Mouse (Mus musculus) retina, adult 2 months (tissue): Measurements from ENCODE around the gene Kctd3.
"Not testable (repeated sequence)": the region's sequence is repeated elsewhere in the genome, so short reads cannot be mapped to it uniquely, and the experiment has no call there.

Experiments used
- DNase-seq: peaks from one replicate; pipeline ENCODE4 v3.0.0-alpha.2; 2012; ENCODE audit warnings: low read depth, low spot score

The Kctd3 gene

DNA sequence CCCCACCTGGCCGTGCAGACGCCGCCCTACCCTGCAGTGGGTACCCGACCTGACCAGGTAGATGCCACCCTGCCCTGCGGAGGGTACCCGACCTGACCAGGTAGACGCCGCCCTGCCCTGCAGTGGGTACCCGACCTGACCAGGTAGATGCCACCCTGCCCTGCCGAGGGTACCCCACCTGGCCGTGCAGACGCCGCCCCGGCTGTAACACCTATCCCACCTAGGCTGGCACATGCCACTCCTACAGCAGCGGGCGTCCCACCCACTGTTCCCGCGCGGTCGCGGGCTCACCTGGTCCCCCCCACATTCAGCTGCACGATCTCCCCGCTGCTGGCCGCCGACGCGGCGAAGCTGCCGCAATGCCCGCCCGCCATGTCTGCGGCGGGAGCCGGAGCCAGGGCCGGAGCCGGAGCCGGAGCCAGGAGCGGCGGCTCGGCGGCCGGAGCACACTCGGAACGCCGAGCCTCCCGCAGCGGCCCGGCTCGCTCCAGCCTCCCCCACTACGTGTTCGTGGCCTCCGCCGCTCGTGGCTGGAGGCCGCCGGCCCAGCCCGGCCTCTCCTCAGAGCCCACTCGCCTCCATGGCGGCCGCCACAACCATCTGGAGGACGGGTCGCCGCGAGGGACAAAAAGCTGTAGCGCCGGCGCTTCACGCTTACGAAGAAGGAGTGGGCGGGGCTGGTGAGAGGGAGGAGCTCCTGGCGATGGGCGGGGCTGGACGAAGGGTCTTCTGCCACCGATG lies at the start of gene Kctd3:
Gene Kctd3, minus strand, starts transcription at position 603 of the 741 bp plus-strand sequence.
- DNase-seq: peak; percentile 88

DNA sequence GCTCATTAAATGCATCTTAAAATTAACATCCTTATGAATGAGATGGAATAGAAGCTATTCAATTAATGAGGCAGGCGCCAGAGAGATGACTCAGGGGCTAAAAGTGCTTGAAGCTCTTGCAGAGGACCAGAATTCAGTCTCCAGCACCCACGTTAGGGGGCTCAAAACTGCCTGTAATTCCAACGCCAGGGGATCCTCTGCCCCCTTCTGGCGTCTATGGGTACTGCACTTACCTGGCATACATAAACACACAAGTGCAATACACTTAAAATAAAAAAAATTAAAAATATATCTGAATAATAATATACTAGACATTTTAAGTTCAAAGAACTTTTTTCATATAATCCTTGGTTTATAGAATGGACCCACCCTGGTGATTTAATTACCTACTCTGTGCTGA lies 49.8 kb upstream of the Kctd3 start:
- no peak for DNase-seq

DNA sequence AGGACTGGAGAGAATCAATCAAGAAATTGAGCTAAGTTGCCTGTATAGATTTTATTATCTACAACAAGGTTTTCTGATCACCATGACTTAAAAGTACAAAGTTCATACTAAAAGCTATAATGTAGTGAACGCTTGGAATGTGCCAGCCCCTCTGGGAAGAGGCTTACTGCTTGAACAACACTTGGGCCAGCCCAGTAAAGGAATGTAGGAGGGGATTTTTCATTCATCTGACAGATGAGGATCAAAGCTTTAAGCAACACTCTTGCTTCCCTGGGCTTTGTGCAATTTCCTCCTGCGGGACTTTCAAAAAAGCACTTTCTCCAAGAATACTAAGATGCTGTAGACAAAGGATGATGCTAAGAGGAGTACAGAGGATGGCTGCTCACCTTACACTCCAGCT lies 48.3 kb upstream of the Kctd3 start:
- DNase-seq: no peak

DNA sequence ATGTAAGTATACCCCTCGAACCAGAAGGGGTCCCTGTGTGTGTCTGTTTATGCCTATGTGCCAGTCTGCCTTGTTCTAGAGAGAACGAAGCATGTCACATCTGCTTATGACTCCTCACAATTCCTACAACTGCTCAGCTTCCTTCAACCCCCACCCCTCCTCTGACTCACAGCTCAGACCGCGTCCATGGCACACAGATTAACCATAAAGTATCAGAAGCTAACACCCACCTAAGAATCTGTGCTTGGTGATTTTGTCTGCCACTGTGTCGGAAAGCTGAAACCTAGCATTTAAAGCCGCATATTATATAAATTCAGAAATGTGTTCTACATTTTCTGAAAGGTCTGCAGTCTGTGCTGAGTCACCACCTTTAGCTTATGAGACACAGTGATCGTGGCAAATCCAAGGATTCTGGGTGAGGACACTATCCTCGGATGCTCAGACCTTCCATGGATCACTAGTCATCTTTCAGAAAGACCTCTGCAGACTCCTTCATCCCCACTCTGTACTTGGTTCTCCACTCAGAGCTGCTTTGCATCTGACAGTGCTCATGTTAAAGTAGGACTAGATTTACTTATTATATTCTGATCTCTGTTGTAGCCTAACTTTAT lies 47.4 kb upstream of the Kctd3 start:
- no peak for DNase-seq

DNA sequence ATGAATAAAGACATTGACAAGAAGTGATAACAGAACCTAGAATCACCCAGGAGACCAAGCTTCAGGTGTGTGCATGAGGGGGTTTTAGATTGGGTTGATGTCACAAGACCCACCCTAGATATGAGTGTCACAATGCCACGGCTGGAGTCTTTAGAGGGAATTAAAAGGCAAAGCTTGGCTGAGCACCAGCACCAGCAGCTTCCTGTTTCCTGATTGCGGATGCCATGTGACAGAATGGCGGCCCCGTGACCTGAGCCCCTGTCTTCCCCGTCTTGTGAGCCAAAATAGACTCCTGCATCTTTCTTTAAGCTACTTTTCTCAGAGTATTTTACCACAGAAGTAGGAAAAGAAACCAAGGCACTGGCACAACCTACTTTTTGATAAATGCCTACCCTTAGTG lies 46.5 kb upstream of the Kctd3 start:
- no peak for DNase-seq

DNA sequence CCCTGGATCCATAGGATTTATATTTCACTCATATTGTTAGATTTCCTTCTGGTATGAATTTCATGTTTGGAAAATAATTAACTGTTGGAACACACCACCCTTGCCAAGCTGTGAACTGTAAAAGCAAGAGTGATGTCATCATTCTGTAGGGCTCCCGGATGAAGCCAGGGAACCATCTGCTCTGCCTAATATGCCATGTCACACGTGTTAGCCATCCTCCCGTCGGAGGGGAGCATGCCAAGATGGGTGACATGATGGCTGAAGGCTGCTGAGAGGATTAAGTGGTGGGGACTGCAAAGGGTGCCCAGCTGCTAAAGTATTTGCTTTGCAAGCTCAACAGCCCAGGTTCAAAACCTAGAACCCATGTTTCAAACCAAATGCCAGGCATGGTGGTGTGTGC lies 44.5 kb upstream of the Kctd3 start:
- no peak for DNase-seq

DNA sequence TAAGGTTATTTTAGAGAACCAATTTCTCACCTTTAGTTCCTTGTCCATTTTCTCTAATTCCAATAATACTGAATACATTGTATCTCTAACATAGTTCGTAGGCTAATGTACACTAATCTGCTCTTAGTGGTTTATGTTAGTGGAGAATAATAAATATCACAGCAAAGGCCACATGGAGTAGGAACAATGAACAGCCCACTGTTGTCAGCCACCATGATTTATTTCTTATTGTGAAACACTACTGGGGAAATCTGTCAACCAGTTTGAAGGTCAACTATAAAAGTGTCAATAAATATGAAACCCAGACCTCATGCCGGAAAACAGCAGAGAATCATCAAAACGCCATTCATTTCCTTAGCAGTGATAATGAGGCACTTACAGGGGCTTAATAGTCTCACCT lies 42.5 kb upstream of the Kctd3 start:
- no peak for DNase-seq

DNA sequence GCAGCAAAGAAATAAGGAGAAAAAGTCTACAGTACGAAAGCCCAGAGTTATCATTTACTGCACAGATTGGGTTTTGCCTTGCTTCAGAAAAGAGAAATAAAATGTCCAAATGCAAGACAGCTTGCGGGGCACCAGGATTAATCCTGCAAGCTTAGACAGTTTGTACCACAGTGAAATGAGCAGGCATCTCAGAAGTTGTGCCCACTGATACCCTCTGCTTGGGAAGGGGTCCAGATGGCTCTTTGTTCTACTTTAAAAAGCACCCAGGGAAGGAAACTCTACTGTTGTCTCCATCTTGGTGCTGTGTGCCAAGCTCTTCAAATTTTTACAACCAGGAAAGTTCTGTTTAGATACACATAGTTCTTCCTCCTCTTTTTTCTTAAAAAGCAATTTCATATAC lies 40.7 kb upstream of the Kctd3 start:
- DNase-seq: no peak

DNA sequence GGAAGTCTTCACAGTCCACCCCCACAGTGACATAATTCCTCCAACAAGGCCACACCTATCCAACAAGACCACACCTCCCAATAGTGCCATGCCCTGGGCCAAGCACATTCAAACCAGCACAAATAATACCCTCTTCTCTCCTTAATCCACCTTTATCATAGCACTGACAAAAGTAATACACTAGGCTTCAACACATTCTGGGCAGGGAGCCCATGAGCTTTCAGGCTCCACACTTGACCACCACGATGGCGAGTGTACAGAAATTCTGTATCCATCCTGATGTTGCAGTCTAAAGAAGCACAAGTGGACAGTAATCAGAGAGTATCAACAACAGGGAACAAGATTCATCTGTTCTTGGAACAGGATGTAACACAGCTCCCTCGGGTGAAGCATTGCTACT lies 40.3 kb upstream of the Kctd3 start:
- DNase-seq: no peak

DNA sequence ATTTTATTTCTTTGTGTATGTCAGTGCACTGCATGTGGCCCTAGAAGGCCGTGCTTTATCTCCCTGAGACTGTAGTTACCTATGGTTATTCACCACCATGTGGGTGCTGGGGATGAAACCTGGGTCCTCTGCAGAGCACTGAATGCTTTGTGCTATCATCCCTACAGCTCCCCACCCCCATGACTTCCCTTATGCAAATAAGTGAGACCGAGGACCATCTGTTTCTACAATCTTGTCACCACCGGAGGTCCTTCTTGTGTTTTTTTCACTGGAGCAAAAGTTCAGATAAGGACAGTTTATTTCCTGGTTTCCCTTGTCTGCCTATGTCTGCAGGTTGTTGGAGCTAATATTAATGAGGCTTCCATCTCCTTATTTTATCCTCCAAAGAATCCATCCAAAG lies 39.2 kb upstream of the Kctd3 start:
- DNase-seq: no peak

DNA sequence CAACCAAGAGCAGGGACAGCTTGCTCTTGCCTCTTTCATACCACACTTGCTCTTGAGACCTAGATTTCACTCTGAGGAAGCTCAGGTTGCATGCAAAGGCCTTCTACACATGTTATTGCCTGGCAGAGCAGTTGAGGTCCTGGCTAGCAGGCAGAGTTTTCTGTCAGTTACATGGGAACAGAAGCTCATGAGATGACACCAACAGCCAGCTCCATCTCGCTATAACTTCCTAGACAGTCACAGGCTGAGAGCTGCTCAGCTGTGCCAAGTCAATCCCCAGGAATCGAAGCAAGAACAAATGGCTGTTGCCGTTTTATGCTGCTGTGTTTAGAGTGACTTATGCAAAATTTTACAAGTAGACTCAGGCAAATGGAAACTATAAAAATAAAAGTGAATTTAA lies 38.7 kb upstream of the Kctd3 start:
- DNase-seq: no peak

DNA sequence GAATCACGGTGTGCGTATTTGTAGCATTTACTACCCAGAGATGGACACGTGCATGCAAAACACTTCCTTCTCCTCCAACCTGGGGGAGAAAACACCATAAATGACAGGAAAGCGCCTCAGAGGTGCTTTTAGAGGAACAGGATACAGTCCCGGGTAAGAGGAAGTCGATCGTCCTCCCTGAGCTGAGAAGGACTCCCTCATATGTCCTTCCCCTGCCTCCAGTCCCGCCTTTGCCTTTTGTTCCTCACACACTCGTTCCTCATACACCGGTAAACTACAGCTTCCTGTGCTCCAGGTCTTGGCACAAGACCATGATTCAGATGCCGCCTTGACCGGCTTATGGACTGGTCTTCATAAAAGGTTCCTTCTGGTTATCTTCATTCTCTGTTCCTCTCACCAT lies 33.6 kb upstream of the Kctd3 start:
- no peak for DNase-seq

DNA sequence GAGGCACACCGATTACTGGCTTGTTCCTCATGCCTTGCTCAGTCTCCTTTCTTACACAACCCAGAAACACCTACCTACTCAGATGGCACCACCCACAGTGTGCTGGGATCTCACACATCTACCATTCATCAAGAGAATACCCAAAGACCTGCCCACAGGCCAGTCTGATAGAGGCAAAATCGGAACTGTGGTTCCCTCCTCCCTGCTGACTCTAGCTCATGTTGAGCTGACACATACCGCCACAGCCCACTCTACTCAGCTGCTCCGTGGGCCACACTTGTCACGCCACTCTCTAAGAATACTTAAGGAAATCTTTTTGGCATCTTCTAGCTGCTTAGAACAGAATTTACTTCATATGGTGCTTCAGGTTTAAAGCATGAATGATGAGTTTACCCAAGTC lies 31.7 kb upstream of the Kctd3 start:
- no peak for DNase-seq

DNA sequence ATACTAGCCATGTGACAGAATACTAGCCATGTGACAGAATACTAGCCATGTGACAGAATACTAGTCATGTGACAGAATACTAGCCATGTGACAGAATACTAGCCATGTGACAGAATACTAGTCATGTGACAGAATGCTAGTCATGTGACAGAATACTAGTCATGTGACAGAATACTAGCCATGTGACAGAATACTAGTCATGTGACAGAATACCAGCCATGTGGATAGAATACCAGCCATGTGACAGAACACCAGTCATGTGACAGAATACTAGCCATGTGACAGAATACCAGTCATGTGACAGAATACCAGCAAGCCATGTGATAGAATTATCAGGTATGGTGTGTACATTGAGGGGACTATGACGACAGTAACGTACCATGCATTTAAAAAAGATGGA lies 25.2 kb upstream of the Kctd3 start:
- not testable (repeated sequence) for DNase-seq

DNA sequence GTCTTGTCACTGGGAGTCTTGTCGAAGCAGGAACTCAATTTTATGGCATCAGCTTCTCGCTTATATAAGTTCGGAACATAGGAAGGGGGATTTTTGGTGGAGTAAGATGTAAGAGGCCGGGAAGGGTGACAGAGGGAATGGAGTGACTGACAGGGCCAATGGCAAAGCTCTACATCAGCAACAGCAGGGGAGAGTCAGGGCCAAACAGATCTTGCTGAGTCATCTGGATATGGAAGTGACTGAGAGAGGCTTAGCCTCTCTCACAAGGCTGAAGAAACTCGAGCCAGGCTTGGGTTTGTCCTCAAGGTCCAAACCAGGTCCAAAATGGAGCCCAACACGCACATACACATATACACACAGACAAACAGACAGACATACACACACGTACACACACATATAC lies 23.3 kb upstream of the Kctd3 start:
- no peak for DNase-seq

DNA sequence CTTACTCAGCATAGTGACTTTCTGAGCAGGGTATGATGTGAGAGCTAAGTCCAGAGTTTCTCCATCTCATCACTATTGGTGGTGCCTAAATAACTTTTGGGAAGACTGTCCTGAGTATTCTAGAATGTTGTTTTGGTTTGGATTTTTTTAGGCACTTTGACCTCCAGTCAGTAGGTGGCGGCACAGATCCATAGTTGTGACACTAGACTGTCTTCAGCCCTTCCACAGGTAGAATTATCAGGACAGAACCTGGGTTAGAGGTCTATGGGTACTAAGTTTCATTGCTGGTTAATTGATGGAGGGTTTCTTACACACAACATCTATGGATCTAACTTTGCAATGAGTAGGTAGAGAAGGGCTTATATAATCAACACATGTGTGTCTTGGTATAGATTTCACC lies 20.6 kb upstream of the Kctd3 start:
- DNase-seq: no peak

DNA sequence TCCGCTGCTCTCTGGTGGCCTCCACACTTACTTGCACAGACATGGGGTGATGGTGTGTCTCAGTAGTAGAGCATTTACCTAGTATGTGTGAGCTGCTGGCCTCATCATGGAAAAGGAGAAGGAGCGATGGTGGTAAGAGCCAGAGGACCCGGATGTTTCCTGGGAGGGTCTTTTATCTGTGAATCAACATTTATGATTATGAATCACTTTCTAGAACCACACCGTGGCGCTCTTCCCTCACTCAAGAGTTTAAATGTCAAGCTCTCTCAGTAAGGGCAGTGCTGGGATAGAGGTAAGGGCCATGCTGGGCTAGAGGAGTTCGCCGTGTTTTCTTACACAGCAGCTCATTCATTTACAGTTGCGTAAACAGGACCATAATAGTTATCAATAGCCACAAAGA lies 19.2 kb upstream of the Kctd3 start:
- DNase-seq: no peak

DNA sequence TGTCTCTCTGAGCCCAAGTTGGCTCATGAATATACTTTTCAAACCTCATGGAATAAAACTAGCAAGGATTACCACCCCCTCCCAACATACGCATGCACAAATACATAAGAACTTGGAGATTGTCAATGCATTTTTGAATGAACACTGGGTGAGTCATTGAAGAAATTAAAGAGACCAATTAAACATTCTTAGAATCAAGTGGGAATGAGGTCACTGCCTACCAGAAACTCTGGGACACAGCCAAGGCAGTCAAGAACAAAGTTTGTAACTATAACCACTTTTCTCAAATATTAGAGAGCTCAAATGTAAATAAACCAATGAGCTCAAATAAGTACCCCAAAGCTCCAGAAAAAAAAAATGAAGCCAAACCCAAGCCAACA lies 16.1 kb upstream of the Kctd3 start:
- DNase-seq: no peak

DNA sequence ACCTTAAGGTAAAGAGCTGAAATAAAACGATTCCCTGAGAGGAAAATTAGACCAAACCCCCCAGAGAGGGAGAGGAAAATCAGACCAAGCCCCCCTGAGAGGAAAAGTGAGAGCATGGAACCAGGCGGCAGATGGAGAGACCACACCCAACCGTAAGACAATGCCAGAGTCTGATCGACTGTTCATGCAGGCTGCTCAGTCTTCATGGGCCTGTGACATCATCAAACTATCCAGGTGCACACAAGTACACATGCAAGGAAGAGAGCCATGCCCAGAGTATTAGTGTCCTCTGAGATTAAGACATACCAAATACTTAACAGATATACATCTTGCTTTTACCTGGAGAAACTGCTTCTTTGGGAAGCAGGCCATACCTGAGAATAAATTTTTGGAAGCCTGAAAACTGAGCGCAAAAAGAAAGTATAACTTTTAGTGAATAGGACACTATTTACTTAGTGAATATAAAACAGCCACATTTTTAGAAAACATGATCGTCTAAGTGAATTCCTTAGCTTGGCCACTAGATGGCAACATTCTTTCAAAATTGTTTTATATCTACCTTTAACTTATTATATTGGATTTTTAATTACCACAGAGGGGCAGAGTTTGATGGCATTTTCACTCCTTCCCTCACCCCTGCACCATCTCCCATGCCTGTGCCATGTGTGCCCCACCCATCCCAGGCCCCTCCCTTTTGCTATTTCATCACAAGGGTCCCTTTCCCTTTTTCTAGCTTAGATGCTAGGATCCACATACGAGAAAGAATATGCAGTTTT lies 15.5 kb upstream of the Kctd3 start:
- DNase-seq: no peak

DNA sequence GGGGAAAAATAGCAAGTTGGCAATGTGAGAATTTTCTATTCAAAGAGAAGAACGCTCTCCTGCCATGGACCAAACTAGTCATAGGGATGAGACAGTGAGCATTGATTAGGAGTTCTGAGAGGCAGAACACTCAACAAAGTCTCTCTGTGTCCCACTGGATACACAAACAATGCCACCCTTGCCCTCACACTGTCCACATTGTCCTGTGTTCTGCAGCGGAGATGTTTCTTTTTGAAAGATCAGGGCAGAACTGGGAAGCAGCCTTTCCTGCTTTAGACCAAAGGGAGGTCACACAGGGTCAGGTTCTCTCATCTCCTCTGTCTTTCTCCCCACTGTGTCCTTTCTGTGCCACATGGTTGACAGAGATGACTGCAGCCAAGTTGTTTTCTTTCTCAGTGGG lies 7.7 kb upstream of the Kctd3 start:
- DNase-seq: no peak

DNA sequence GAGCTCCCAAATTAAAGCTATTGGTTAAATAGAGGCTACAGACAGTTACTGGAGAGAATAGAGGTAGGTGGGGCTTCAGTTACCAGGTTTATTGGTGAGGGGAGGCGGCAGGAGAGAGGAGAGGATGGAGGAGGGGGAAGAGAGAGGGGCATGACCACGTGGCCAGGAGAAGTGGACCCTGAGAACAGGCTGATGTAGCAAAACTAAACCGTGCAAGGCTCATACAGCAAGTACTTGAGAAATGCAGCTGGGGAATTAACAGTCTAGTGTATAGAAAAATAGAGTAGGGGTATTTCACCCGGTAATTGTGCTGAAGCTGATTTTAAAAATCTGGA lies 5.9 kb upstream of the Kctd3 start:
- no peak for DNase-seq

DNA sequence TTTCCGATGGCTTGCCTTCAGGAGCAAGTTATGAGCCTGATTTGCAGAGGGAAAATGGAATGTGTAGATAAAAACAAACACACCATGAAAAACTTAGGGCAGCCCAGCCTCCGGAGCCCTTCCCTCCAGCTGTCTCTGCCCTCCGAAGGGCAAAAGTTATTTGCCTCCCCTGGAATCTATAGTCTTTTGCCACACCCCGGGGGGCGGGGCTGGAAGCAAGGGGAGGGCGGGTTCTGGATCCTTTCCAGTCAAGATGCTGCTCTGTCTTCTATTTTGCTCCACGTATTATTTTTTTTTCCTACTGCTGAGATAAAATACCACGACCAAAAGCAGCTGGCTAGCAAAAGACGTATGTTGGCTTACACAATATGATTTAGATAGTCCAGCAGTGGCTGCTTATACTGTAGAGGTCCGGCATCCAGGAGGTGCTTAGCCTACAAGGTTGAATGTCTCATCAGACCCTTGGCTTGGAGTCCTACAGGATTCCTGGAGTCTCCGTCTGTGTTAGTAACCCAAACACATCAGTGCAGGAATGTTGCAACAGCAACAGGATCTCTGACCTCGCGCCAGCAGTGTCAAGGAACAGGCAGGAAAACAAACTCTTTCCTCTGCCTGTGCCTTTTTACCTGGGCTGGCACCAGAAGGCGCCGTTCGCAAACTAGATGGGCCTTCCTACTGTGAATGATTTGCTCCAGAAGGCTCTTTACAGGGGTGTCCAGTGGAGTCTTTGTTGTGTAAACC lies 5.4 kb upstream of the Kctd3 start:
- DNase-seq: no peak
